Mouse (Mus musculus): ENCODE data around the gene Rnaset2a. TPM values are rescaled to one million over a fixed set of nuclear protein-coding genes. Genes with fewer than 3 reads are reported as not detected.
A peak's percentile ranks its signal among the peaks of the same experiment; 100 is the strongest.
"Not testable (repeated sequence)": the region's sequence is repeated elsewhere in the genome, so short reads cannot be mapped to it uniquely, and the experiment has no call there.

Gene Rnaset2a
- polyA plus RNA-seq, 1 experiment from 2014 or later: 19.2 TPM

- not testable (repeated sequence) for H3K4me1 ChIP-seq (replicated peaks); H3K27me3 ChIP-seq (ENCODE audit: insufficient read depth, poor library complexity, severe bottlenecking); H3K9me3 ChIP-seq
- peak within 1 kb of the TSS; percentile 59 for H3K4me3 ChIP-seq
- DNase-seq (ENCODE audit: low spot score): peak; percentile 18
- H3K27ac ChIP-seq: peak within 1 kb of the TSS; percentile 86
- H3K36me3 ChIP-seq: peaks cover 15% of the 10 kb centered on the region
- 2% methylated on average over 20 of the region's 55 CpGs for WGBS
Measured at GRCm38 (mm10) chr17:8164701-8165607, 17.1 kb upstream of the Rnaset2a start, which contains the start of gene Fgfr1op. Gene Fgfr1op, plus strand, starts transcription at chr17:8165501.

GRCm38 (mm10) chr17:8160969-8161368 is 13.1 kb upstream of the Rnaset2a start:
- peak; percentile 8 for DNase-seq (ENCODE audit: low spot score)
- not testable (repeated sequence) for H3K4me3 ChIP-seq; H3K9me3 ChIP-seq; H3K36me3 ChIP-seq; H3K27ac ChIP-seq; H3K4me1 ChIP-seq (replicated peaks); H3K27me3 ChIP-seq (ENCODE audit: insufficient read depth, poor library complexity, severe bottlenecking)
- 44% methylated on average over 3 of the region's 3 CpGs for WGBS

GRCm38 (mm10) chr17:8158627-8159026 is 10.7 kb upstream of the Rnaset2a start:
- WGBS: no CpG with 5 or more reads among the region's 1 CpGs

GRCm38 (mm10) chr17:8155982-8156381 is 8.1 kb upstream of the Rnaset2a start:
- not testable (repeated sequence) for H3K9me3 ChIP-seq; H3K27me3 ChIP-seq (ENCODE audit: insufficient read depth, poor library complexity, severe bottlenecking); H3K36me3 ChIP-seq; H3K4me1 ChIP-seq (replicated peaks); DNase-seq (ENCODE audit: low spot score); H3K4me3 ChIP-seq; H3K27ac ChIP-seq
- 100% methylated on average over 1 of the region's 8 CpGs for WGBS

More at GRCm38 (mm10) chr17:8158627-8159026, 10.7 kb upstream of the Rnaset2a start:
- H3K4me1 ChIP-seq (replicated peaks); H3K9me3 ChIP-seq; H3K36me3 ChIP-seq; H3K27me3 ChIP-seq (ENCODE audit: insufficient read depth, poor library complexity, severe bottlenecking); H3K4me3 ChIP-seq; DNase-seq (ENCODE audit: low spot score); H3K27ac ChIP-seq: not testable (repeated sequence)

GRCm38 (mm10) chr17:8155010-8155409 is 7.1 kb upstream of the Rnaset2a start:
- H3K27me3 ChIP-seq (ENCODE audit: insufficient read depth, poor library complexity, severe bottlenecking); H3K36me3 ChIP-seq; DNase-seq (ENCODE audit: low spot score); H3K4me3 ChIP-seq; H3K9me3 ChIP-seq; H3K27ac ChIP-seq; H3K4me1 ChIP-seq (replicated peaks): not testable (repeated sequence)
- WGBS: 82% methylated on average over 7 of the region's 7 CpGs

GRCm38 (mm10) chr17:8146931-8147330 is 966 bp downstream of the Rnaset2a start:
- not testable (repeated sequence) for H3K27me3 ChIP-seq (ENCODE audit: insufficient read depth, poor library complexity, severe bottlenecking); H3K4me1 ChIP-seq (replicated peaks); H3K27ac ChIP-seq; H3K9me3 ChIP-seq; H3K36me3 ChIP-seq; DNase-seq (ENCODE audit: low spot score)
- H3K4me3 ChIP-seq: peak overlapping the region; percentile 56
- 25% methylated on average over 5 of the region's 5 CpGs for WGBS

- not testable (repeated sequence) for DNase-seq (ENCODE audit: low spot score); H3K4me3 ChIP-seq; H3K4me1 ChIP-seq (replicated peaks); H3K36me3 ChIP-seq; H3K27ac ChIP-seq; H3K9me3 ChIP-seq; H3K27me3 ChIP-seq (ENCODE audit: insufficient read depth, poor library complexity, severe bottlenecking)
- WGBS: 68% methylated on average over 13 of the region's 14 CpGs
Measured at GRCm38 (mm10) chr17:8143802-8144673, 3.9 kb downstream of the Rnaset2a start.

- not testable (repeated sequence) for H3K9me3 ChIP-seq; H3K4me1 ChIP-seq (replicated peaks); DNase-seq (ENCODE audit: low spot score); H3K36me3 ChIP-seq; H3K4me3 ChIP-seq; H3K27ac ChIP-seq; H3K27me3 ChIP-seq (ENCODE audit: insufficient read depth, poor library complexity, severe bottlenecking)
- 83% methylated on average over 3 of the region's 3 CpGs for WGBS
Measured at GRCm38 (mm10) chr17:8140210-8140609, 7.7 kb downstream of the Rnaset2a start.

- DNase-seq (ENCODE audit: low spot score); H3K4me3 ChIP-seq; H3K9me3 ChIP-seq; H3K27me3 ChIP-seq (ENCODE audit: insufficient read depth, poor library complexity, severe bottlenecking); H3K4me1 ChIP-seq (replicated peaks); H3K27ac ChIP-seq; H3K36me3 ChIP-seq: not testable (repeated sequence)
- 98% methylated on average over 5 of the region's 5 CpGs for WGBS
Measured at GRCm38 (mm10) chr17:8138116-8138515, 9.8 kb downstream of the Rnaset2a start.

- H3K4me3 ChIP-seq, H3K27ac ChIP-seq: not testable (repeated sequence)
- WGBS: no CpG with 5 or more reads among the region's 6 CpGs
Measured at GRCm38 (mm10) chr17:8130849-8131248, 17.0 kb downstream of the Rnaset2a start.

GRCm38 (mm10) chr17:8129578-8129977 is 18.3 kb downstream of the Rnaset2a start:
- DNase-seq (ENCODE audit: low spot score); H3K36me3 ChIP-seq; H3K27me3 ChIP-seq (ENCODE audit: insufficient read depth, poor library complexity, severe bottlenecking); H3K4me3 ChIP-seq; H3K4me1 ChIP-seq (replicated peaks); H3K27ac ChIP-seq; H3K9me3 ChIP-seq: not testable (repeated sequence)
- WGBS: 91% methylated on average over 9 of the region's 9 CpGs

More at GRCm38 (mm10) chr17:8130849-8131248, 17.0 kb downstream of the Rnaset2a start:
- not testable (repeated sequence) for H3K9me3 ChIP-seq; H3K27me3 ChIP-seq (ENCODE audit: insufficient read depth, poor library complexity, severe bottlenecking); H3K4me1 ChIP-seq (replicated peaks); DNase-seq (ENCODE audit: low spot score); H3K36me3 ChIP-seq

- DNase-seq (ENCODE audit: low spot score); H3K4me3 ChIP-seq; H3K27ac ChIP-seq; H3K27me3 ChIP-seq (ENCODE audit: insufficient read depth, poor library complexity, severe bottlenecking); H3K9me3 ChIP-seq; H3K4me1 ChIP-seq (replicated peaks); H3K36me3 ChIP-seq: not testable (repeated sequence)
- WGBS: 88% methylated on average over 1 of the region's 7 CpGs
Measured at GRCm38 (mm10) chr17:8128326-8128993, 19.4 kb downstream of the Rnaset2a start.
